Mouse (Mus musculus) neural tube, embryonic 11.5 days (tissue): ENCODE measurements around the gene Cish. TPM values are rescaled to one million over a fixed set of nuclear protein-coding genes. Genes with fewer than 3 reads are reported as not detected.

ENCODE experiments used
- polyA plus RNA-seq: library from polyadenylated mRNA; unstranded; fragments of >200 nt; fragmentation: Nextera tagmentation; extraction: Ambion mirVana; gene quantifications from 2 replicates; pipeline ENCODE4 v1.2.1, GENCODE M21; 2014

Gene Cish
- polyA plus RNA-seq, 1 experiment from 2014 or later: 5.1 TPM

Other genes with a start within 250 kb of the Cish start
- gene Dock3, start 64.1 kb upstream of the Cish start, polyA plus RNA-seq: 5.5 and 5.8 TPM in 2 replicates
- 3.6 and 4.8 TPM in 2 replicates for gene Mapkapk3, start 6.1 kb upstream of the Cish start, polyA plus RNA-seq
- gene Hemk1, start 42.3 kb downstream of the Cish start, polyA plus RNA-seq: 11.1 and 12.4 TPM in 2 replicates
- gene 6430571L13Rik, start 44.6 kb downstream of the Cish start, polyA plus RNA-seq: 1.4 and 2.0 TPM in 2 replicates
- gene Cacna2d2, start 103.6 kb downstream of the Cish start, polyA plus RNA-seq: 1.4 and 1.8 TPM in 2 replicates
- 47.0 and 47.2 TPM in 2 replicates for gene Tmem115, start 237.9 kb downstream of the Cish start, polyA plus RNA-seq
- gene Cyb561d2, start 246.2 kb downstream of the Cish start, polyA plus RNA-seq: 19.7 and 21.9 TPM in 2 replicates
- 45.8 and 48.9 TPM in 2 replicates for gene Nprl2, start 246.2 kb downstream of the Cish start, polyA plus RNA-seq